Mouse (Mus musculus): ENCODE results near the gene Hspb6. TPM values are rescaled to one million over a fixed set of nuclear protein-coding genes. Genes with fewer than 3 reads are reported as not detected.

The Hspb6 gene
- total RNA-seq, 2 experiments from 2014 or later = 425 to 488 TPM

DNA sequence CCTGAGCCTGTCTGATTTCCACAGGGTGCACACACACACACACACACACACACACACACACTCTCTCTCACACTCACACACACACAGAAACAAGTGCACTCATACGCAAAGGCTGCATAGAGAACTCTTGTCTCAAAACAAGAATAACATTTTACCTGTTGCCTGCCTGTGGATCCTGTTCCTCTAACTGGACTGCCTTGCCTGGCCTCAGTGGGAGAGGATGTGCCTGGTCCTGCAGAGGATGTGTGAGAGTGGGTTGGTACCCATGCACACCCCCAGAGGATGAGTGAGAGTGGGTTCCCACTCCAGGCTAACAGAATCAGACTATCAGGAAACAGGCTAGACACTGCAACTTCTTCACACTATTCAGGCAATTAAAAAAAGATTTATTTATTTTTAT, 1.4 kb upstream of the Hspb6 start:
- intact Hi-C loops (cut with DNase I) = loop anchor here (5.0 kb wide), 1 partner anchor 58 kb away; the partner anchor contains the start of gene Prodh2
- no peak for DNase-seq

DNA sequence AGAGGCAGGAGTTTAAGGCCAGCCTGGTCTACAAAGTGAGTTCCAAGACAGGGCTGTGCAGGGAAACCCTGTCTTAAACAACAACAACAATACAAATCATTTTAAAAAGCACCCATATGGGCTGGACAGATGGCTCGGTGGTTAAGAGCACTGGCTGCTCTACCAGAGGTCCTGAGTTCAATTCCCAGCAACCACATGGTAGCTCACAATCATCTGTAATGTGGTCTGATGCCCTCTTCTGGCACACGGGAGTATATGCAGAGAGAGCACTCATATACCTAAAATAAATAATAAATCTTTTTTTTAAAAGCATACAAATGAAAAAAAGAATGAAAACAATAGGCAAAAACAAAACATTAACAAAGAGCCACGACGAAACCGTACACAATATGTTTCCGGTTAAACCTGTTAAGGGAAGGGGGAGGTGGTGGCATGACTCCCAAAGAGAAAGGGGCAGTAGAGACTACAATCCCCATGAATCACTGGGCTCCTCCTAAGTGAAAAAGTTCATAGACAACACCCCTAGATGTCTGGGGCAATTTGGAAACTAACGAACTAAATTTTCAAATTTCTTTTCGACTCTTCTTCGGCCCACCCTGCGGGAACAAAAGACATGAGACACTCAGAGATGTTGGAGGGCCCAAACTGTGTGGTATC, 405 bp upstream of the Hspb6 start:
- intact Hi-C loops (cut with DNase I) = loop anchor here (5.0 kb wide), 1 partner anchor 59 kb away; the partner anchor contains the start of gene Prodh2
- DNase-seq = no peak

DNA sequence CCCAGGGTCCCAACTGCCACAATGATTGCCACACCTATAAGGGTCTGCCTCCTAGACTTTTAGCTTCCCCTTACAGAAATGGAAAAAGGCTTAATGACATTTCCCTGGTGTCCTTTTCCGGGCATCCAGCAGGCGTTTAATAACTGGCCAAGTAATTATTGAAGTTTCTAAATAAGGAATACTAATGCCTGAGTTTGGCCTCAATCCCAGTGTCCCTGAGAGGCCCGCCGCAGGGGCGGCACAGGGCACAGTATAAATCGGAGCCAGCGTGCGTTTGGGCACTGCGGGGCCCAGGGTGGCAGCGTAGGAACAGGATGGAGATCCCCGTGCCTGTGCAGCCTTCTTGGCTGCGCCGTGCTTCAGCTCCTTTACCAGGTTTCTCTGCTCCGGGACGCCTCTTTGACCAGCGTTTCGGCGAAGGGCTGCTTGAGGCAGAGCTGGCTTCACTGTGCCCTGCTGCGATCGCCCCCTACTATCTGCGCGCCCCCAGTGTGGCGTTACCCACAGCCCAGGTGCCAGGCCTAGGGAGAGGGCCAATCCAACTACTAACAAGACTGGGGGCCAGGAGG, 1.1 kb downstream of the Hspb6 start:
- DNase-seq = peak; percentile 73 to 81
- intact Hi-C loops (cut with DNase I) = loop anchor here (5.0 kb wide), 1 partner anchor 61 kb away; the partner anchor contains the start of gene Prodh2

DNA sequence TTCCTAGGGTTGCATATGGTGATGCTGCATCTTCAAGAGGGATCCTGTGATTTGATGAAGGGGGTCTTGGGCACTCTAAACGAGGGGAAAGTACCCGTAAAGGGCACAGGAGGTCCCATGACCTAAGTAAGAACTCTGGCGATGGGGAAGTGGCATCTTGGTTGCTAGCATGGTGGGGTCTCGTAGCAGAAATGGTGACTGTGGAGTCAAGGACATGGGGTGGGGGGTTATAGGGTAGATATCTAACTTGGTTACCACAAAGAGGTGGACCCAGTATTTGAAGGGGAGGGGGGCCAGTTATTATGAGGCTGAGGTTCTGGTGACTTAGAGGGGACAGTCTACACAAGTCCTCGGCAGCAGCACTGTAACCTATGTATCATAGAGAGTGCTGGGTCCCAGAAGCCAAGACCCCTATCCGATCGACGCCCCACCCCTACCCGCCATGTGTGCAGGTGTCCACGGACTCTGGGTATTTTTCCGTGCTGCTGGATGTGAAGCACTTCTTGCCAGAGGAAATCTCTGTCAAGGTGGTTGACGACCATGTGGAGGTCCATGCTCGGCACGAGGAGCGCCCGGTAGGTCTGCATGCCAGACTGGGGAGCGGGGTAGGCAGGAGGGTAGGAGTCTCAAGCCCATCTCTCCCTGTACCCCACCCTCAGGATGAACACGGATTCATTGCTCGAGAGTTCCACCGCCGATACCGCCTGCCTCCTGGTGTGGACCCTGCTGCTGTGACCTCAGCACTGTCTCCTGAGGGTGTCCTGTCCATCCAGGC, 2.0 kb downstream of the Hspb6 start:
- DNase-seq = no peak
- intact Hi-C loops (cut with DNase I) = loop anchor here (5.0 kb wide), 1 partner anchor 62 kb away; the partner anchor contains the start of gene Prodh2

DNA sequence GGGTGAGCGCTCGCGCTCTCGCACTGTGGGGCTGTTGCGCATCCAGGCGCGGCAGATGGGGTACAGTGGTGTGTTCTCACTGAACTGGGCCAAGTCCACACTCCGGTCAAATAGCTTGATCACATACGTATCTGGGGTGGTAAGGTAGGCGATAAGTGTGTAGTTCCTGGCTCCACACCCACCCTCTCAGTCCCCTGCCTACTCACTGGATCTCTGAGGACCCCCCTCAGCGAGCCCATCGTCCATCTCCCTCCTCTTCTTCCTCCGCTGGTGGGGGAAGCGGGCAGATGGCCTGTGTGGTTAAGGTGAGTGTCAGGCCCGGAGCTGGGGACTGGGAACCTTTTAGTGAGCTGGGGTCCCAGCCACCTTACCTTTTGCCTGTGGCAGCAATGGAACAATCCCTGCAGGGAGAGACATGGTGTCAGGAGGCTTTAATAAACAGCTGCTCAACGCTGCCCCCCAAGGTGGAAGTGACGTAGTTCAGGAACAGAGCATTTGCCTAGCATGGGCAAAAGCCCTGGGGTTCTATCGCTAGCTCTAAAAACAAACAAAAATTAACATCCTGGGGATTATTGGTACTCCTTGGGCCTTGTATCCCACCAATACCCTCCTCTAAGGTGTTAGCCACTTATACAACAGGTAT, 5.0 kb downstream of the Hspb6 start:
- intact Hi-C loops (cut with DNase I) = no loop called here
- DNase-seq = no peak

DNA sequence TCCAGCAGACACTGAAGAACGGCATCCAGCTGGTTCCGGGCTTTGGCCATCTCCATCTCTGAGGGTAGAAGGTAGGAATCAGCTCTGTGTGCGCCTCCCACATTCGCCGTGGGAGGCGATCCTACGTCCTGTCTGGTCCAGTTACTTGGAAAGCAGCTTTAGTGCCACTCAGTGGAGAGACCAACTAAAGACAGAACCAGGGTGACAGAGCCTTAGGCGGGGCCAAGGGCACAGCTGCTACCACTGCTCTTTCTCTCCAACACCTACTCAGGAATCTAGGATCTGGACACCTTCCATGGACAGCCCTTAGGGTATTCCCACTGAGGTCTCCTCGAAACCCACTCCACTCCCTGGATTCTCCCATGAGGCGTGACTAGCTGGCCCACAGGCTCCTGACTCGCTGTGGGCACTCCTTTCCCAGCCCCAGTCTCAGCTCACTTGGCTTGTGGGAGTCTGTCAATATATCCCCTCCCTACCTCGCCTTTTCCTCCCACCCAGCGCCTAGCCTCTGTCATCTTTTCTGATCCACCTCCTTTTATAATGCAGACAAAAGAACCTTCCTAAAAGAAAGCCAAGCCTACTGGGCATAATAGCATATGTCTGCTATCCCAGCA, 6.0 kb downstream of the Hspb6 start:
- intact Hi-C loops (cut with DNase I) = no loop called here
- DNase-seq = no peak

DNA sequence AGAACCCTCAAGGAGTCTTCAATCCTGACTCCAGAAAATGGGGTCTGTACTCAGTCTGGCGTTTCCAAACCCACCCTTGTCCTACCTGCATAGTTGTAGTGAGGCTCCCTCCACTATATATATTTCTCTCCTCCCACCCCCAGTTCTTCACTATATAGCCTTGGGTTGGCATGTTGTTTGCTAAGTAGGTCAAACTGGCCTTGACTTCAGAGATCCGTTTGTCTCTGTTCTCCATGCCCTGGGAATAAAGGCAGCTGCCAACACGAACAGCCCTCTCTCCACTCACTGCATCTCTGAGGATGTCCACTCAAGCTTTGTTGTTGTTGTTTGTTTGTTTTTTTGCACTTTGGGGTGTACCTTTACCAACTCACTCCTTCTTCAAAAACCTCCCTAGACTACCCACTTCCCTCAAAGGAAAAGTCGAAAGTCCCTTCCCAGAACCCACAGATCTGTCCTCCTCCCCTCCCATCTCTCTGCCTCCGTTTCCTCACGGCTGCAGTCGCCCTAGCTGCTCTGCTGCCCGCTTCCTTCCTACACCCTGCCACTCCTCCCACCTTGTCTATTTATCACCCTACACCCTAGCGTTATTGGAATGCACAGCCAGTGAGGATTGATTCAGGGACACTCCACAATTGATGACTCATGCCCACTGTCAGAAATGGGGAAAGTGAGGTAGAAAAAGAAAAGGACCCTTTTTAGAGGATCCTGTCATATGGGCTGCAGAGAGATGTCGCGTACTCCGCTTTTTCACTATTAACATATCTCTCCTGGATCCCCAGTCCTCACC, 6.9 kb downstream of the Hspb6 start:
- DNase-seq = no peak
- intact Hi-C loops (cut with DNase I) = no loop called here

DNA sequence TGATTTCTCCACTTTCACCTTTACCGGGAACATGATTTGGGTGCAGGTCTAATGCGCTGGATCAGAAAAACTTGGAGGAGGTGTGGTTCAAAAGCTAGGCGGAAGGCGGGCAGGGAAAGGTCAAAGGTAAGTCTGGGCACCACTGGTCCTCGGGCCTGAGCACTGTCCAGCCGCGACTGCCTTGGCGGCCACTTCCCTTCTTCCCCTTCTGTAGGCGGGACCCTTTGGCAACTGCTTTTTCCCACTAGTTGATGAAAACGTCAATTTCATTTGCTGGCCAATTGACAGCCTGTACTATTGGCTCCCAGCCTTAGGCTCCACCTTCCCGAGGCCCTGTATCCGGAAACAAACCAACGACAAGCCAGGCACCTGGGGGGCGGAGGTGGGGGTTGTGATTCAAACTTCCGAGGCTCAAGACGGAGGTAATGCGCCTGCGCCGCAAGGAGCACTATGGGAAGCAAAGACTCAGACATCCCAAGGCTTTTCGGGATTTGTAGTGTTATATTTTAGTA, 7.5 kb downstream of the Hspb6 start, which contains the start of gene Lin37:
Lin37 (minus strand) TSS at position 396 of the 512 bp plus-strand sequence.
- peak; percentile 94 for DNase-seq
- intact Hi-C loops (cut with DNase I) = no loop called here

DNA sequence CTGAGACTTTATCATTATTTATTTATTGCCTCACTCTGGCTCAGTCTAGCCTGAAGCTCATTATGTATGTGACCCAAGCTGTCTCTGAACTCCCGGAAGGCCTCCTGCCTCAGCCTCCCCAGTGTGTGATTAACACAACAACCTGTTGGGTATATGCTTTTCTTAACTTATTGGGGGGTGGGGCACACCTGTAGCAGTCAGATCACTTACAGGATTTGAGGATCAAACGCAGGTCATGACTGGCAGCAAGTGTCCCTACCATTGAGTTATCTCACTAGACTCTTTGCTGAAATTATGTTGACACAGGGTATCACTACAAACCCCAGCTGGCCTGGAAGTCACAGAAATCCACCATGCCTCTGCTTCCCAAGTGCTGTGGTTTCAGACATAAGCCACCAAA, 8.3 kb downstream of the Hspb6 start:
- intact Hi-C loops (cut with DNase I) = no loop called here
- DNase-seq = no peak

DNA sequence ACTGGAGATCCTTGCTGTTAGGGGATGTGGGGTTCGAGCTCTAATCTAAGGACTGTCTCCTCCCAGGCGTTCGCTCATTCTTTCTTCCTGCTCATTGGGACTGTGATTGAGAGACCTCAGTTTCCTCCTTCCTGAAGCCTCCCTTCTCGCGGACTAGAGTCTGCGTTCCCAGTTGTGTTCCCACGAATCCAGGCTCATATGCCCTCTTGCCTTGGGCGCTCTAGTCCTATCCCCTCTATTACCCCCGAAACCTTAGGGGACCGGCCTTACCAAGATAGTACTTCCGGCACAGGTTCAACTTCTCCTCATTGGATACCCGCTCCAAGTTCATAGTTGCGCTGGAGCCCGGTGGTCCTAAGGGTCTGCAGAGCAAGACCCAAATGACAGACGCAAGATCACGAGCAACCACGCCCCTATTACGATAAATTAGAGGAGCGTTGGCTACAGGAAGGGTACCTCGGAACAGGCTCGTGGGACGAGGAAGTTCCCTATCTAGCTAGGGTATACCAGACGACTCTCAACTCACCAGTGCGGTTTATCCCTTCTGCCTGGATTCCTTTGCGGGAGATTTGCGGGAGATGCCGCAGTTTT, 10.6 kb downstream of the Hspb6 start:
- DNase-seq = no peak
- intact Hi-C loops (cut with DNase I) = no loop called here

DNA sequence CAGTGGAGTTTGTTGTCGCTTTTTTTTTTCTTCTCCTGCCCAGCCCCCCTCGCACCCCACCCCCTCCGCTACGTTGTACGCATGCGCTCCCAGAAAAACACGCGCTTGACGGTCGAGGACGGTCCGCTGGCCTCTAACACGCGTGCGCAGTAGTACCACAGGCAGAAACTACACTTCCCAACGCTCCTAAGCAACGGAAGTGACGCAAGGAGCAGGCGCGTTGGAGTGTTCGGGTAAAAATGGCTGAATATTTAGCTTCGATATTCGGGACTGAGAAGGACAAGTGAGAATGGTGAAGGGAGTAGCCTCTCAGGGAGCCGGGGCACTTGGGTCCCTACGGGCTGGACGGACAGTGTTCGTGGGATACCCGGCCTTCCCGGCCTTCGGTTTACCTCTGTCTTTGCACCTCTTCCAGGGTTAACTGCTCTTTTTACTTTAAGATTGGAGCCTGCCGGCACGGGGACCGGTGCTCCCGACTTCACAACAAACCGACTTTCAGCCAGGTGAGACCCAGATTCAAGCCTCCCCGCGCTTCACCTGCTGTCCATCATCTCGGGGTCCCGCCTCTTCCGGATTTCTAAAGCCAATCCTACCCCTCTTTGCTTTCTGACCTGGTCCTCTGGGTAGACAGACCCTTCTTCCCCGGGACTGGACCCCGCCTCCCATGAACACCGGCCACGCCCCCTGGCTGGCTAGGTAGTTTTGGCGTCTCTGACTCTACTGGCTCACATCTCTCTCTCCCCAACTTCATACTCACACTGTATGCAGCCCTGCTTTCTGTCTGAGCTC, 11.3 kb downstream of the Hspb6 start, which contains the start of the genes U2af1l4, Gm49396 and Psenen:
U2af1l4 (plus strand) TSS at position 185 of the 789 bp plus-strand sequence.
Gm49396 (plus strand) TSS at position 228 of the 789 bp plus-strand sequence.
Psenen (minus strand) TSS at position 511 of the 789 bp plus-strand sequence.
- intact Hi-C loops (cut with DNase I) = no loop called here

DNA sequence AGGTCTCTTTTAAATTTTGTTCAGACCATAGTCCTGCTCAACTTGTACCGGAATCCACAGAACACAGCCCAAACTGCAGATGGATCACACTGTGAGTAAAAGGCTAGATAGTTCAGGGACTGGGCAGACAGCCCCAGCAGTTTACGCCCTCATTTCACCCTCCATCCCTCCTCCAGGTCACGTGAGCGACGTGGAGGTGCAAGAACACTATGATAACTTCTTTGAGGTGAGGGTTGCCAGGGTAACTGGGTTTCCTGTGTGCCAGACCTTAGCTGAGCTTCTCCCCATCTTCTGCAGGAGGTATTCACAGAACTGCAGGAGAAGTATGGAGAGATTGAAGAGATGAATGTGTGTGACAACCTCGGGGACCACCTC, 11.9 kb downstream of the Hspb6 start:
- DNase-seq = no peak
- intact Hi-C loops (cut with DNase I) = loop anchor here (1.0 to 2.0 kb wide), 2 partner anchors 19 to 24 kb away; partner anchors contain the start of gene Kmt2b

More for the DNA sequence above, 11.3 kb downstream of the Hspb6 start, which contains the start of the genes U2af1l4, Gm49396 and Psenen:
- peak; percentile 96 for DNase-seq

DNA sequence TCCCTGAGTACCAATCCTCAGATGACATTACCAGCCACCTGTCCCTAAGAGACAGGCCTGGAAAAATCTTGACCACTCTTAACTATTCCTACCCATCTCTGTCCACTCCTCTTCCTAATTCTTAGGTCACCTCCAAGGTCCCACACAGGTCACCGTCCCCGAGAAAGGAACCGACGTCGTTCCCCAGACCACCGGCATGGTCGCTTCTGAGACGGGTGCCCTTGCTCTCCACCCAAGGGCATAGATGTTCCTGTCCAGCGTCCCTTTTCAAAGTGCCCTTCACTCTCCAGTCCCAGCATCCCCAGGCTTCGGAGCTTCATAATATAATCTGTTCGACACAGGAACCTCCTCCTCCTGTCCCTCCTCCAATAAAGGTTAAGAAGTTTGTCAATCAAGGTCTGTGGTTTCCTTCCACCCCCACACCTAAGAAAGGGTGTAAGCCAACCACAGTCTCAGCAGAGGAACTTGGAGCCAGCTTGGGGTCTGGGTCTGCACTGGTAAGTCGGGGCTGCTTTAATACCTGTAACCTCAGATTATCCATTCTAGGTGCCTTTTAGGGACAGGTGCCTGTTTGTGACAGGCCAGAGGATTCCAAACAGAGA, 13.1 kb downstream of the Hspb6 start, which contains the start of gene Igflr1:
Igflr1 (plus strand) TSS at position 458 of the 602 bp plus-strand sequence.
- no peak for DNase-seq
- intact Hi-C loops (cut with DNase I) = loop anchor here (1.0 to 2.0 kb wide), 2 partner anchors 18 to 23 kb away; partner anchors contain the start of gene Kmt2b

DNA sequence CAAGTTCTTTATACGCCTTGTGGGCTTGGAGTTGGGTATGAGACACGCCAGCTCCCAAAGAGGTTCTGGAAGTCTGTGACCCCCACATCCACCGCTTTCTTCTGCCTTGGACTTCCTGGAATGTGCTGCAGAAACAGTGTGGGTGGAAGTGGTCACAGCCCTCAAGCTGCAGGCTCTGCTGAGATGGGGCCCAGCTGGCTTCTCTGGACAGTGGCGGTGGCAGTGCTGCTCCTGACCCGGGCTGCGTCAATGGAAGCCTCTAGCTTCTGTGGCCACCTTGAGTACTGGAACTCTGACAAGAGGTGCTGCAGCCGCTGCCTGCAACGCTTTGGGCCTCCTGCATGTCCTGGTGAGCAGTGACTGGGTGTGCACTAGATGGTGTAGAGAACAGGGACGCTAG, 14.1 kb downstream of the Hspb6 start:
- intact Hi-C loops (cut with DNase I) = no loop called here

DNA sequence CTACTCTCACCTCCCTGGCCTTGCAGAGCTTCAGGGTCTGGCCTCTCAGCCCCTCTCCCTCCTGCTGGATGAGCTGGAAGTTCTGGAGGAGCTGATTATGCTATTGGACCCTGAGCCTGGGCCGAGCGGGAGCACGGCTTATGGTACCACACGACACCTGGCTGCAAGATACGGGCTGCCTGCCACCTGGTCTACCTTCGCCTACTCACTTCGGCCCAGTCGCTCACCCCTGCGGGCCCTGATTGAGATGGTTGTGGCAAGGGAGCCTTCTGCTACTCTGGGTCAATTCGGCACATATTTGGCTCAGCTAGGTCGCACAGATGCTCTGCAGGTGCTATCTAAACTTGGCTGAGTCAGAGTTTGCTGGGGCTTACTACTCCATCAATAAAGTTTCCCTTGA, 15.6 kb downstream of the Hspb6 start:
- no peak for DNase-seq
- intact Hi-C loops (cut with DNase I) = no loop called here

More for the DNA sequence above, 14.1 kb downstream of the Hspb6 start:
- no peak for DNase-seq

DNA sequence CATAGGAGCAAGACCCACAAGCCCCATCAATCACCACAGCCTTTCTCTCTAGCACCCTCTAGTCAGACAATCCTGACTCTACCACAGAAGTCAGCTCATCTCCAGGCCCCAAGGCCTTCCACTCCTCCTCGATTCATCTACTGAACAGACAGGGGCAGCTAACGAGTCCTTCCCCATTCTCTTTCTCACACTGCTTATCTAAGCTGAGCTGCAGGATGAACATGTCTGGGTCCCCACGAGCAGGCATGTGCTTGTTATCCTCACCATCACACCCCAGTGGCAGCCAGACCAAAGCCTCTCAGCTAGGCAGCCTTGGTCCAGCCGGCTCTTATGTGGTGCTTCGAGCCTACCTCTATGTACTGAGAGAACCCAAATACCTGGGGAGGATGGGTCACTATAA, 20.4 kb downstream of the Hspb6 start:
- intact Hi-C loops (cut with DNase I) = no loop called here
- no peak for DNase-seq

DNA sequence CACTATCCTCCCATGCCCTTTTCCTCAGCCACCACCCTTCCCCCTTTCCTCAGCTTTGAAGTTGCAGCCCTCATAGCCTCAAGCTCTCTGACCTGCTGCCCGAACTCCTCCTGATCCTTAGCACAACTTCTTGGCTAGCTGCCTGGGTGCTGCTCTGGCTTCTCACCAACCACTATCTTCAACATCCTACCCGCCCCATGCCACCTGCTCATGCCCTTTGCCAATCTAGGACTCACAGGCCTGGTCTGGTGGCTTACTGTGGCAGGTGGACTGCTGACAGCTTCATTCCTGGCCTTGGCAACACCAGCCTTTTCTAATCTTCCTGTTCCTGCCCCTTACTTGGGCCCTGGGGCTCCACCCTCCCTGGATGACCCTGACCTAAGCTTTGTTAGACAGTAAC, 21.0 kb downstream of the Hspb6 start:
- peak; percentile 49 to 70 for DNase-seq
- intact Hi-C loops (cut with DNase I) = no loop called here

All from heart, postnatal 14 days (tissue).